Mouse (Mus musculus): Measurements from ENCODE around the gene Gm16181. TPM values are rescaled to one million over a fixed set of nuclear protein-coding genes. Genes with fewer than 3 reads are reported as not detected.

Gene Gm16181
- polyA plus RNA-seq, 1 experiment = not detected

DNA sequence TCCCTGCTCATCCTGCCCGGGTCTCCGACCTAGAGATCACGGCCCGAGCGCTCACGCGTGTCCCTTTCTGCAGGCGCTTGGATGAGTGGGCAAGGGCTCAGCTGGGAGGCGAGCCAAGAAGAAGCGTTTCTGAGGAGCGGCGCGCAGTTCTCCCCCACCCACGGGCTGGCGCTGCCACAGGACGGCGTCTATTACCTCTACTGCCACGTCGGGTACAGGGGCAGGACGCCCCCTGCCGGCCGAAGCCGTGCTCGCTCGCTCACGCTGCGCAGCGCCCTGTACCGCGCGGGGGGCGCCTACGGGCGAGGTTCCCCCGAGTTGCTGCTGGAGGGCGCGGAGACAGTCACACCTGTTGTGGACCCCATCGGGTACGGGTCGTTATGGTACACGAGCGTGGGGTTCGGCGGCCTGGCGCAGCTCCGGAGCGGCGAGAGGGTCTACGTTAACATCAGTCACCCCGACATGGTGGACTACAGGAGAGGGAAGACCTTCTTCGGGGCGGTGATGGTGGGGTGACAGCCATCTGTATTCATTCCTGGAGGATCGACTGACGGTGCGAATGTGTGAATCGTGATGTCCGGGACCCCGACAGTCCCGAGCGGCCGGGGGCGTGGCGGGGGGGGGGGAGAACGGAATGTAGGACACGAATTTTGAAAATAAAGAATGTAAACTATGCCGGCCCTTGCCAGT, 24.9 kb upstream of the Gm16181 start:
- peak overlapping the region; percentile 67 for H3K4me3 ChIP-seq (ENCODE audit: control insufficient read depth, insufficient read depth, low read length)
- under 1% methylated on average over 66 of the region's 66 CpGs for WGBS
- DNase-seq = peak; percentile 97
- no peaks in the 10 kb centered on the region for H3K27me3 ChIP-seq (ENCODE audit: control insufficient read depth, insufficient read depth, low read length)
- peak overlapping the region; percentile 96 for H3K27ac ChIP-seq (ENCODE audit: control insufficient read depth, insufficient read depth, low read length)
- no peaks in the 10 kb centered on the region for H3K36me3 ChIP-seq (ENCODE audit: control insufficient read depth, insufficient read depth, low read length)
- TF ChIP-seq POLR2A (IDR thresholded peaks at IDR 0.05; ENCODE audit: control insufficient read depth, extremely low read depth, insufficient read depth, low read length, poor library complexity) = peak; percentile 92
- peak; percentile 99 for TF ChIP-seq CTCF (IDR thresholded peaks at IDR 0.05; ENCODE audit: borderline replicate concordance, control insufficient read depth, extremely low read depth, insufficient read depth, low read length, poor library complexity)
- H3K4me1 ChIP-seq (replicated peaks; ENCODE audit: control insufficient read depth, insufficient read depth, low read length) = peaks cover 49% of the 10 kb centered on the region

- Histone ChIP-seq H3K27ac (ENCODE audit: control insufficient read depth, insufficient read depth, low read length) (peak overlapping the region; percentile 54), H3K27me3 (ENCODE audit: control insufficient read depth, insufficient read depth, low read length) (no peaks in the 10 kb centered on the region), H3K4me3 (ENCODE audit: control insufficient read depth, insufficient read depth, low read length) (peak overlapping the region; percentile 67), H3K36me3 (ENCODE audit: control insufficient read depth, insufficient read depth, low read length) (no peaks in the 10 kb centered on the region), H3K4me1 (replicated peaks; ENCODE audit: control insufficient read depth, insufficient read depth, low read length) (peaks cover 53% of the 10 kb centered on the region)
- 11% methylated on average over 9 of the region's 9 CpGs for WGBS
- TF ChIP-seq POLR2A (IDR thresholded peaks at IDR 0.05; ENCODE audit: control insufficient read depth, extremely low read depth, insufficient read depth, low read length, poor library complexity) = no peak
- TF ChIP-seq CTCF (IDR thresholded peaks at IDR 0.05; ENCODE audit: borderline replicate concordance, control insufficient read depth, extremely low read depth, insufficient read depth, low read length, poor library complexity) = no peak
- no peak for DNase-seq
Measured at GRCm38 (mm10) chr17:35196321-35196641, 24.4 kb upstream of the Gm16181 start.

DNA sequence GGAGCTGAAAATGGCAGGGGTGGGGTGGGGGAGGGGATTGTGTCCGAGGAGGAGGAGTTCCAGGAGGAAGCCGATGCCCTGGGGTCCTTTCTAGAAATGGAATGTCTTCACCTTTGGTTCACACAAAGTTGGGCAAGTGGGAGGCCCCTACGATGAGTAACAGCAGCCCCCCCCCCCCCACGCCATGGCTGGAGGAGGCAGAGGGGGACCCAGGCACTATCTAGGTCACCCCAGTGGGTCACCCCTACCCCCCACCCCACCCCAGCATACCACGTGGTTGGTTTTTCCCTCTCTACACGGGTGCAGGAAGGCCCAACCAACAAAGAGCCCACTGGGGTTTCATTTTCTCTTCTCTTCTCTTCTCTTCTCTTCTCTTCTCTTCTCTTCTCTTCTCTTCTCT, 23.5 kb upstream of the Gm16181 start:
- Histone ChIP-seq H3K27ac (ENCODE audit: control insufficient read depth, insufficient read depth, low read length) (peak overlapping the region; percentile 54; the same call in 1 of the 2 replicates), H3K4me1 (replicated peaks; ENCODE audit: control insufficient read depth, insufficient read depth, low read length) (peaks cover 62% of the 10 kb centered on the region), H3K27me3 (ENCODE audit: control insufficient read depth, insufficient read depth, low read length) (no peaks in the 10 kb centered on the region), H3K36me3 (ENCODE audit: control insufficient read depth, insufficient read depth, low read length) (no peaks in the 10 kb centered on the region), H3K4me3 (ENCODE audit: control insufficient read depth, insufficient read depth, low read length) (peak overlapping the region; percentile 19)
- TF ChIP-seq POLR2A (IDR thresholded peaks at IDR 0.05; ENCODE audit: control insufficient read depth, extremely low read depth, insufficient read depth, low read length, poor library complexity) = no peak
- TF ChIP-seq CTCF (IDR thresholded peaks at IDR 0.05; ENCODE audit: borderline replicate concordance, control insufficient read depth, extremely low read depth, insufficient read depth, low read length, poor library complexity) = no peak
- no peak for DNase-seq
- 15% methylated on average over 6 of the region's 6 CpGs for WGBS

- no peak for DNase-seq
- TF ChIP-seq CTCF (IDR thresholded peaks at IDR 0.05; ENCODE audit: borderline replicate concordance, control insufficient read depth, extremely low read depth, insufficient read depth, low read length, poor library complexity) (no peak), POLR2A (IDR thresholded peaks at IDR 0.05; ENCODE audit: control insufficient read depth, extremely low read depth, insufficient read depth, low read length, poor library complexity) (no peak)
- peaks cover 66% of the 10 kb centered on the region for H3K4me1 ChIP-seq (replicated peaks; ENCODE audit: control insufficient read depth, insufficient read depth, low read length)
- 86% methylated on average over 7 of the region's 7 CpGs for WGBS
- H3K4me3 ChIP-seq (ENCODE audit: control insufficient read depth, insufficient read depth, low read length) = no peak overlapping the region
- no peaks in the 10 kb centered on the region for H3K27me3 ChIP-seq (ENCODE audit: control insufficient read depth, insufficient read depth, low read length)
- no peaks in the 10 kb centered on the region for H3K36me3 ChIP-seq (ENCODE audit: control insufficient read depth, insufficient read depth, low read length)
- no peak overlapping the region for H3K27ac ChIP-seq (ENCODE audit: control insufficient read depth, insufficient read depth, low read length)
Measured at GRCm38 (mm10) chr17:35198029-35198428, 22.6 kb upstream of the Gm16181 start.

GRCm38 (mm10) chr17:35198946-35199345, 21.7 kb upstream of the Gm16181 start:
- DNase-seq = no peak
- no peaks in the 10 kb centered on the region for H3K36me3 ChIP-seq (ENCODE audit: control insufficient read depth, insufficient read depth, low read length)
- WGBS = 92% methylated on average over 8 of the region's 8 CpGs
- peaks cover 63% of the 10 kb centered on the region for H3K4me1 ChIP-seq (replicated peaks; ENCODE audit: control insufficient read depth, insufficient read depth, low read length)
- no peak for TF ChIP-seq POLR2A (IDR thresholded peaks at IDR 0.05; ENCODE audit: control insufficient read depth, extremely low read depth, insufficient read depth, low read length, poor library complexity)
- TF ChIP-seq CTCF (IDR thresholded peaks at IDR 0.05; ENCODE audit: borderline replicate concordance, control insufficient read depth, extremely low read depth, insufficient read depth, low read length, poor library complexity) = no peak
- no peaks in the 10 kb centered on the region for H3K27me3 ChIP-seq (ENCODE audit: control insufficient read depth, insufficient read depth, low read length)
- no peak overlapping the region for H3K27ac ChIP-seq (ENCODE audit: control insufficient read depth, insufficient read depth, low read length)
- H3K4me3 ChIP-seq (ENCODE audit: control insufficient read depth, insufficient read depth, low read length) = no peak overlapping the region

- DNase-seq = peak; percentile 79
- Histone ChIP-seq H3K36me3 (ENCODE audit: control insufficient read depth, insufficient read depth, low read length) (no peaks in the 10 kb centered on the region), H3K4me1 (replicated peaks; ENCODE audit: control insufficient read depth, insufficient read depth, low read length) (peaks cover 73% of the 10 kb centered on the region), H3K27me3 (ENCODE audit: control insufficient read depth, insufficient read depth, low read length) (no peaks in the 10 kb centered on the region), H3K27ac (ENCODE audit: control insufficient read depth, insufficient read depth, low read length) (peak overlapping the region; percentile 88), H3K4me3 (ENCODE audit: control insufficient read depth, insufficient read depth, low read length) (peak overlapping the region; percentile 54)
- TF ChIP-seq POLR2A (IDR thresholded peaks at IDR 0.05; ENCODE audit: control insufficient read depth, extremely low read depth, insufficient read depth, low read length, poor library complexity) = no peak
- TF ChIP-seq CTCF (IDR thresholded peaks at IDR 0.05; ENCODE audit: borderline replicate concordance, control insufficient read depth, extremely low read depth, insufficient read depth, low read length, poor library complexity) = no peak
- whole genome bisulfite sequencing = 7% methylated on average over 11 of the region's 11 CpGs
Measured at GRCm38 (mm10) chr17:35200398-35200797, 20.2 kb upstream of the Gm16181 start.

Measured in thymus, adult 2 months (tissue).